Mouse (Mus musculus) neutrophil, adult 5-6 weeks (primary cell): ENCODE measurements around the gene Ocln. TPM values are rescaled to one million over a fixed set of nuclear protein-coding genes. Genes with fewer than 3 reads are reported as not detected.

ENCODE experiments used
- ATAC-seq: fragments of 151-379, 151-347 bp; 2 replicates; pipeline ENCODE4 v1.8.0; 2017; ENCODE audit warnings: mild to moderate bottlenecking, moderate TSS enrichment; ENCODE audit not compliant: insufficient number of reproducible peaks, poor library complexity, low FRiP score, severe bottlenecking; ENCODE audit errors: extremely low read depth
- total RNA-seq: library from RNA; stranded (forward); fragments of 200-1000 nt; gene quantifications from 2 replicates; pipeline ENCODE4 v1.2.3, GENCODE M21; 2017

Gene Ocln
- total RNA-seq, 1 experiment from 2014 or later = 0.47 TPM

- ATAC-seq = no peak
Measured at GRCm38 (mm10) chr13:100547269-100547668, 5.2 kb downstream of the Ocln start.

GRCm38 (mm10) chr13:100545510-100545909 lies 7.0 kb downstream of the Ocln start:
- ATAC-seq = no peak

GRCm38 (mm10) chr13:100544220-100544662 lies 8.3 kb downstream of the Ocln start:
- no peak for ATAC-seq

DNA sequence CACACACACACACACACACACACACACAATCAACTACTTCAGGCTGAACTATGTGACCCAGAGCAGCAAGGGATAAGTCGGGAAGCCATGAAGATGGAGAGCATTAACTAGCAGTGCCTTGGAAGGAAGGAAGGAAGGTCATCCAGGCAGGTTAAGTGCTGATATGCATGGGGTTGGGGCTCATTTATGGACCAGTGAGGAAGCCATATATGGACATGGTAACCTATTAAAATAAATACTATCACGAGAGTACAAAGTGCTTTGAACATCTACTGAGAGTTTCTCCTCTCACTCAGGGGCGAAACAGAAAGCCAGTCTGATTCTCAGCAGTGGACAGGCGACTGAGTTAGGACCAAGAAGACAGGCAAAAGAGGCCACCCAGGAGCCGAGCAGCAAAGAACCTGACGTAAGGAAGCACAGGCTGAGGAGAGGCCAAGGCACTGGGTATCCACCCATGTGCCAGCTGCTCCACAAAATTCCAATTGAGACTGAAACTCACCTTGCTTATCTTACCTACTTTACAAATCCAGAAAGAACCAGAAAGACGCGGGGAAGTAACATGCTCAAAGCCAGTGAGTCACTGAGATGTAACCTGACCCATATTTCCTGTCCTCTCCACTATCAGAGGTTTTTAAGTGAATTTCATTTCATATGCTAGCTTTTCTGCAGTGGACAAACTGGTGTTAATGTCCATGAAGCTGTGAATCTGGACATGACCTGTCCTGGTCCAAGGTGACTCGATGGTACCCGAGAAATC lies 9.3 kb downstream of the Ocln start:
- no peak for ATAC-seq

DNA sequence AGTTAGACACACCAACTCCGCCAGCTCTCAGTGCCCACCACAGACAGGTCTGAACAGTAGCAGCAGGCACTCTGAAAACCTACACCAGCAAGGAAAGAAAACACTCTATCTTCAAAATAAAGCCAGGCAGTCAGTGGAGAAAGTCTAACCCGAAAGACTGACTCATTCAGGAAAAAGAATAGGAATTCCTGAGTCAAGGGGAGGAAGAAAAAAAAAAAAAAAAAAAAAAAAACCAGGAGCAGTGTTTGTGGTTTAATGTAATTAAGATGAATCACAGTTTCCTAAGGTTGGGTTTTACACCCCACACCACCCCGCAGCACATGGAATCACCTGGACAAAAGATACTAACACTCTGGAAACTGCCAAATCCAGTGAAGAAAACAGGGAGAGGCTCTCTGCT lies 16.4 kb downstream of the Ocln start:
- ATAC-seq = no peak

GRCm38 (mm10) chr13:100532788-100533365 lies 19.6 kb downstream of the Ocln start:
- no peak for ATAC-seq

DNA sequence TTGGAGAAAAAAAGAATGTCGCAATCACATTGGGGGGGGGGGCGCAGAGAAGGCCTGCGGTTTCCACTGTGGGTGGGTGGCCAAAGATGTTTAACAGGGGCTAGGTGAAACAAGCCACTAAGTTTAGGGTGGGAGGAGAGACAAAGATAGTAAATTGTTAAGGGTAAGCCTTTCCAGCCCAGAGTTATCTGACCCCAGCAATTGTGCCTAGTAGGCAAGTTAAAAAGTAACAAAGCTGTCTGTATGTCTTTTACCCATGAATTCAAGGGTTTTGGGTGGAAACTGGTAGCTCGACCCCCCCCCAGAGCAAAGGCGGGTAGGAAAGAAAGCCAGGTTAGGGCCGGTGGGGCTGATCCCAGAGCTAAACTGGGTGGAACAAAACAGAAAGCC lies 25.9 kb downstream of the Ocln start:
- ATAC-seq = no peak

DNA sequence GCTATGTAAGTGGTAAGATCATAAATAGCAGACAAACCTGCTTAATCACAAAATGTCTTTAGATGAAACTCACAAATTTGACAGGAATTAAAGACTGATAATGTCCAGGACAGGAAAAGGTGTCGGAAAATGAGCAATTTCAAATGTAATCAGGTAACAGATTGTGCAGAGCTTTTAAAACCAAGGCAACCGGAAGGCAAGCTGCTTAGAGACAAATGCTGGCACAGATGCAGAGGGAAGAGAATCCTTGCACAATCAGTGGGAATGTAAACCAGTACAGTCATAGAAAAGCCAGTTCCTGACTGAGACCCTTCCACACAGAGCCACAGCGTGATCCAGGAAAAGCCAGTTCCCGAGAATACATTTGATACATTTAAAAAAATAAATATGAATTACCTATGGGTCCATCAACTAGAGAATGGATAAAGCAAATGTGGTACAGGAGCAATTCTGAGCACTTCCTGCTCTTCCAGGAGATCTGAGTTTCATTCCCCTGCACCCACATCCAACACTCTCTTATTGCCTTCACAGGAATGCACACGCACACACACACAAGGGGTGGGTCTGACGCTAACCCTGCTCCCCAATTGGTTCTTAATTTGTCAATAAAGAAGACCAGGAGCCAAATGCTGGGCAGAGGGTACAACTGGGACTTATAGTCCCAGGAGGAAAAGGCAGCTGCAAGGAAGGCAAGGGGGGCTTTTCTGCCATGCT lies 26.4 kb downstream of the Ocln start:
- no peak for ATAC-seq

GRCm38 (mm10) chr13:100524896-100525295 lies 27.6 kb downstream of the Ocln start:
- no peak for ATAC-seq

DNA sequence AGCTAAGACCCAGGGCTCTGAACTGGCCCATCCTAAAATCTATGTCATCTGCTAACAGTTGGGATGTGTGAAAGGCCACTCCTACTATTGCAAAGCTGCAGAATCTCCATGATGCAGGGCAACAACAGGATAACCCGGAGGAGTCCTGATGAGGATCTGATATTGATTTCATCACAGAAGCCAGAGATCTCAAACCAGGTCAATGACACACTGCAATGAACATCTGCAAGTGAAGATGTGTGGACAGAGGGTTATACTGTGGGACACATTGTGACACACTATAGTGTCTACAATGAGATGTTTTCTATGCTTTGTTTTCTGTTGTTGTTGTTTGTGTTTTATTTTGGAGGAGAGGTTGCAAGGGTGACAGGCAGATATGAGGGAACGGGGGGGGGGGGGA lies 28.8 kb downstream of the Ocln start:
- ATAC-seq = no peak

- no peak for ATAC-seq
Measured at GRCm38 (mm10) chr13:100521724-100522591, 30.6 kb downstream of the Ocln start.

- ATAC-seq = no peak
Measured at GRCm38 (mm10) chr13:100519162-100519561, 33.4 kb downstream of the Ocln start.

DNA sequence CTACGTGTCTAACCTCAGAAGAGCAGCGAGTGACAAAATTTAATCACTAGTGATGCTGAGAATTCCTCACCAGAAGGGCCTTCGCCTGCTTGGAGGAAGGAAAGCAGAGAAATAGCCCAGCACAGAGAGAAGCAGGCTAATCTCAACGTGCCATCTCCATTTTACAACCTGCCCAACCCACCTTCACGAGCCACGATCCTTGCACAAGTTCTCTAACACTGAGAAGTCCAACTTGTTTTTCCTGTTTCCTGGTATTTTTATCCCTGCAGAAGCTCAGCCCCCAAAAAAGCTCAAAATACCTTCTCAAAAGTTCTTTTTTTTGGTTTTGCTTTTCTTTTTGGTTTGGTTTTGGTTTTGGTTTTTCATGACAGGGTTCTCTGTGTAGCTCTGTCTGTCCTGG lies 34.3 kb downstream of the Ocln start:
- no peak for ATAC-seq

GRCm38 (mm10) chr13:100517652-100518153 lies 34.8 kb downstream of the Ocln start:
- no peak for ATAC-seq

- ATAC-seq = no peak
Measured at GRCm38 (mm10) chr13:100516213-100517105, 36.1 kb downstream of the Ocln start.

- ATAC-seq = no peak
Measured at GRCm38 (mm10) chr13:100512792-100513191, 39.7 kb downstream of the Ocln start.

- ATAC-seq = no peak
Measured at GRCm38 (mm10) chr13:100511860-100512364, 40.6 kb downstream of the Ocln start.
